ENCODE assay signal across 19 mouse cellular contexts in the genomic region with DNA sequence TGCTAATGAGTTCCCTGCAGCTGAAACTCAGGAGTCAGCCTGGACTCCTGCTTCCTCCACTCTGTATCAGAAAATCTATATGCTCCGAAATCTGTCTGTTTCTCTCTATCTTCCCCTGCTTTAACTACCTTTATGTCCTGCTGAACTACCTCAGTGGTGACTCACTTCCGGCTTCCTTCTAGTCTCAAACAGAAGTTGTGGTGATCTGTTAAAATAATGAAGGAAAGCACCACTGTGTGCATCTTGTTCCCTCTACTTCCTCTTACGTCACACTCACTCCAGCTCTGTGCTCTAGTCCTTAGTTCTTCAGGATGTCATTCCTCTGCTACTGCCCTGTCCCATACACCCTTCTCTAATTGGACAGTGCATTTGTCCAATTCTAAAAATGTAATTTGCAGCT.
DNase-seq lines count a peak whose midpoint lies in the region; ATAC-seq lines count a peak whose summit lies in the region.
"Had no signal": no experiment of that assay in that cellular context is flagged by ENCODE, and none has a peak within 500 bp of the region (broad histone marks: within the 10 kb centered on the region; RNA-seq: fewer than 3 reads in every experiment).

No protein-coding gene starts in this region.

- DNase-seq in c-Kit-positive CD71-negative TER-119-negative erythroid progenitor cells, embryonic 14.5 days (ENCODE audit: low read depth), result peak; percentile 17
- DNase-seq in ovary, postnatal 14 days (ENCODE audit: low spot score), result no peak
- no peak for DNase-seq in heart, postnatal 10 days
- no peak for DNase-seq in left cerebral cortex, adult 11 months (ENCODE audit: low spot score)
- DNase-seq in right cerebral cortex, postnatal 4 days, result no peak
- DNase-seq: adrenal gland, postnatal 10 days; cerebellum, adult 8-10 months; gastrocnemius, postnatal 36 days; heart, postnatal 36 days; kidney, postnatal 25 days; layer of hippocampus, postnatal 36 days; liver, embryonic 13.5 days; lung, adult 2 months; lung, postnatal 14 days had no signal

- ATAC-seq in CD4-positive, CD25-positive, alpha-beta regulatory T cell, adult 4 months, result peak; percentile 75
- ATAC-seq in megakaryocyte, adult 5-6 weeks (ENCODE audit: poor library complexity, severe bottlenecking), result peak; percentile 89
- ATAC-seq: forebrain, embryonic 14.5 days; intestine, embryonic 16.5 days; midbrain, embryonic 16.5 days had no signal

- intact Hi-C loops in heart, postnatal 10 days (cut with DNase I), result no loop called here
